Mouse (Mus musculus): Measurements from ENCODE around the gene Vegfc. TPM values are rescaled to one million over a fixed set of nuclear protein-coding genes. Genes with fewer than 3 reads are reported as not detected.

Gene Vegfc
- total RNA-seq, 1 experiment from 2014 or later, result 0.47 TPM

DNA sequence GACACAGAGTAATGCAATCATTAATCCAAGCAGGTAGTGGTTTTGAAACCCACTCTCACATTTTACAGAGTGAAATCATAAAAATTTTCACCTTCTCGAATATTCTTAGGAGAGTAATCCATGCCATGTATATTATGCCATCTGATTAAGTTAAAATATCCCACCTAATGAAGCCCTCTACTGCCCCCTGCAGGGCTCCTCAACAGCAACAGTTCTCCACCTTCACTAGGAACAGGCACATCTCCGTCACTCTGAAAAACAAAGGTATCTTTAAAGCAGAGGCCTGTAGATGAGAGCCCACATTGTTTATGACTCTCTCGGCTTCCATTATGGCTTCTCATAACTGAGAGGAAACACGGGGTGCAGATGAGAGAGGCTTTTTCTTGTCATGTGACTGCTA, 75.8 kb downstream of the Vegfc start:
- peak; percentile 36; the same call in 1 of the 2 replicates for ATAC-seq (ENCODE audit: extremely low read depth, insufficient number of reproducible peaks, low FRiP score, poor library complexity, severe bottlenecking)

DNA sequence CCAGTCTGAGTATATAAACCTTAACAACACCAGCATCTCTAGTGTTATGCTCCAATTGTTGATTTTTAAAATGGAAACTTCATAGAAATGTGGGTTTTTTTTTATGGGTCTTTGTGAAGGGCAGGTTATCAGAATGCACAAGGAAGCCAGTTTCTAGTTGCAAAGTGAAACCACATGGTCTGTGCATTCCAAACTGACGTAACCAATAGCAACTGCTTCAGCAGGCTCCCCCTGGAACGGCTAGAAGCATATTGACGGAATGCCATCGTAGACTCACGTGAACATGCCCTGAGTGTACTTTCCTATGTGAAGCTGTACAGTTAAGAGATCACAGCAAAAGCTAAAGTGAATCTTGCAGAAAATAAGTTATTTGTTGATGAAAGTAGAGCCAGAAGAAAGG, 86.1 kb downstream of the Vegfc start:
- ATAC-seq (ENCODE audit: extremely low read depth, insufficient number of reproducible peaks, low FRiP score, poor library complexity, severe bottlenecking), result no peak

DNA sequence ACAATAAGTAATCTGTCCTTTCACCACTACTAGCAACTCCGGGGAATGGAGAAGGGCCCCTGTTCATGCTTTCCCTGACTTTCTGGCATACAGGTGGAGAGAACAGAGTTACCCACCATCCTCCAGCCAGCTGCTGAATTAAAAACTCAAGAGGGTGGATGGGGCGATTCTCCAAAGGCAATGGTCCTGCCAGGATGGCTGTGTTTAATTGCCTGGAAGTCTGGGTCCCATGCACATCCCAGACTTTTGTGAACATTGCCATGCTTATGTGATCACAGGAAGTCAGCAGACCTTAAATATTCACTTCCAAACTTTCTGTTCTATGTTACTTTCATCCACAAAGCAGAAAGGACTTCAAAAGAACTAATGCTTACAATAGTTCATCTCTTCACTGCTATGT, 107.9 kb downstream of the Vegfc start:
- no peak for ATAC-seq (ENCODE audit: extremely low read depth, insufficient number of reproducible peaks, low FRiP score, poor library complexity, severe bottlenecking)

DNA sequence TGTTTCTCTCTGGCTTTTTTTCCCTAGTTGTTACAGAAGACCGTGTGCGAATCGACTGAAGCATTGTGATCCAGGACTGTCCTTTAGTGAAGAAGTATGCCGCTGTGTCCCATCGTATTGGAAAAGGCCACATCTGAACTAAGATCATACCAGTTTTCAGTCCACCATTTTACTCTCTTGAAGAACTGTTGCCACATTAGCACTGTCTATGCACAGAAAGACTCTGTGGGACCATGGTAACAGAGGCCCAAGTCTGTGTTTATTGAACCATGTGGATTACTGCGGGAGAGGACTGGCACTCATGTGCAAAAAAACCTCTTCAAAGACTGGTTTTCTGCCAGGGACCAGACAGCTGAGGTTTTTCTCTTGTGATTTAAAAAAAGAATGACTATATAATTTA, 108.5 kb downstream of the Vegfc start:
- ATAC-seq (ENCODE audit: extremely low read depth, insufficient number of reproducible peaks, low FRiP score, poor library complexity, severe bottlenecking), result no peak

- no peak for ATAC-seq (ENCODE audit: extremely low read depth, insufficient number of reproducible peaks, low FRiP score, poor library complexity, severe bottlenecking)
Measured at GRCm38 (mm10) chr8:54216250-54216649, 138.8 kb downstream of the Vegfc start.

GRCm38 (mm10) chr8:54228801-54229204, 151.4 kb downstream of the Vegfc start:
- ATAC-seq (ENCODE audit: extremely low read depth, insufficient number of reproducible peaks, low FRiP score, poor library complexity, severe bottlenecking), result no peak

- no peak for ATAC-seq (ENCODE audit: extremely low read depth, insufficient number of reproducible peaks, low FRiP score, poor library complexity, severe bottlenecking)
Measured at GRCm38 (mm10) chr8:54230638-54231037, 153.2 kb downstream of the Vegfc start.

DNA sequence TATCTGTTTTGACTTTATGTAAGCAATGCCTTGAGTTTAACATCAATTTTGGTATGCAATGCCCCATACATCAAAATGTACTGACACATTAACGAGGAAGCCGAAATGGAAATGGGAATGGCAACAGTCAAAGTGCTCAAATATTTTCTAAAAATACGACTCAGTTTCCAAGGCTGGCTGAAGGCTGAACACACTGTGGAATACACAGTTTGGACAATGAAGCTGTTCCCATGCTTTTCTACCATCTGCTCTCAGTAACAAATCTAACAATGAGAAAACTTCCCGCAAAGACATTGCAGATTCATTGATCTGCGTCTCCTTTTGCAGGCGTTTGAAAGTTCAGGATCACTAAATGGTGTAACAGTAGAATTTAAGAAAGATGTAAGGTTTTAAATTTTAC, 155.9 kb downstream of the Vegfc start:
- no peak for ATAC-seq (ENCODE audit: extremely low read depth, insufficient number of reproducible peaks, low FRiP score, poor library complexity, severe bottlenecking)
